Mouse (Mus musculus): ENCODE data around the gene Ppp2r5e. TPM values are rescaled to one million over a fixed set of nuclear protein-coding genes. Genes with fewer than 3 reads are reported as not detected.

Ppp2r5e gene
- polyA plus RNA-seq, 1 experiment from 2014 or later: 9.9 TPM

DNA sequence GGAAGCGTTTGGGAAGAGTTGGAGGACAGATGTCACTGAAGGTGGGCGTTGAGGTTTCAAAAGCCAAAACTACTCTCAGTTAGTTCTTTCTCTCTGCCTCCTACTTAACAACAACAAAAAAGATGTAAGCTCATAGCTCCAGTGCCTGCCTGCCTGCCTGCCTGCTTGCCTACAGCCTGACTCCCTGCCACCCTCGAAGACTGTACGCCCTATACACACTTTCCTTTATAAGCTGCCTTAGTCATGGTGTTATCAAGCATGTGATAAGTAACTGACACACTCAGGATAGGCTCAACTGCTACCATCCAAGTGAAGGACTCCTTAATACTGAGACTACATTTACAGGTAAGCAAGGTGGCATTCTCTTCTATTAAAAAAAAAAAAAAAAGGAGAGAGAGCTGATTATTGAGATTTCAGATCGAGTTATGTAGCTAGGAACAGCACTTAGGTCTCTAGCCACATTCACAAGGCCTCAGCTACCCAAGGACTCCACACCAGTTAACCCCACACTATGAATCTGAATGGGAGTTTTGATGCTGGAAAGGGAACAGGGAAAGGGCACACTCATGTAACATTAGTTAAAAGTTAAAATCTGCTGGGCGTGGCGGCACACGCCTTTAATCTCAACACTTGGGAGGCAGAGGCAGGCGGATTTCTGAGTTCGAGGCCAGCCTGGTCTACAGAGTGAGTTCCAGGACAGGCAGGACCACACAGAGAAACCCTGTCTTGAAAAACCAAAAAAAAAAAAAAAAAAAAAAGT lies 76.7 kb downstream of the Ppp2r5e start:
- H3K9me3 ChIP-seq (ENCODE audit: control insufficient read depth, low read length): no peaks in the 10 kb centered on the region

GRCm38 (mm10) chr12:75515301-75515906 lies 80.6 kb downstream of the Ppp2r5e start:
- Histone ChIP-seq H3K4me1 (replicated peaks; ENCODE audit: control insufficient read depth, insufficient read depth, low read length) (no peaks in the 10 kb centered on the region; the same call in 1 of the 2 replicates), H3K27ac (ENCODE audit: low read length) (no peak overlapping the region), H3K4me2 (ENCODE audit: low read depth, low read length) (no peak overlapping the region), H3K36me3 (ENCODE audit: control insufficient read depth, insufficient read depth, low read length) (no peaks in the 10 kb centered on the region), H3K9ac (ENCODE audit: low read length) (no peak overlapping the region), H3K27me3 (ENCODE audit: control insufficient read depth, insufficient read depth, low read depth, low read length) (no peaks in the 10 kb centered on the region), H3K4me3 (ENCODE audit: low read length) (no peak overlapping the region), H3K9me3 (ENCODE audit: control insufficient read depth, low read length) (no peaks in the 10 kb centered on the region)
- 66% methylated on average over 10 of the region's 10 CpGs for WGBS
- no peak for ATAC-seq (ENCODE audit: low read depth)

More for the DNA sequence above, 76.7 kb downstream of the Ppp2r5e start:
- no peak overlapping the region for H3K27ac ChIP-seq (ENCODE audit: low read length)
- 90% methylated on average over 10 of the region's 10 CpGs for WGBS
- ATAC-seq (ENCODE audit: low read depth): no peak
- no peaks in the 10 kb centered on the region for H3K36me3 ChIP-seq (ENCODE audit: control insufficient read depth, insufficient read depth, low read length)
- H3K9ac ChIP-seq (ENCODE audit: low read length): no peak overlapping the region
- H3K4me1 ChIP-seq (replicated peaks; ENCODE audit: control insufficient read depth, insufficient read depth, low read length): no peaks in the 10 kb centered on the region; the same call in 1 of the 2 replicates
- H3K4me2 ChIP-seq (ENCODE audit: low read depth, low read length): no peak overlapping the region
- no peaks in the 10 kb centered on the region for H3K27me3 ChIP-seq (ENCODE audit: control insufficient read depth, insufficient read depth, low read depth, low read length)
- no peak overlapping the region for H3K4me3 ChIP-seq (ENCODE audit: low read length)

GRCm38 (mm10) chr12:75511520-75511919 lies 84.5 kb downstream of the Ppp2r5e start:
- no peaks in the 10 kb centered on the region for H3K27me3 ChIP-seq (ENCODE audit: control insufficient read depth, insufficient read depth, low read depth, low read length)
- 92% methylated on average over 2 of the region's 2 CpGs for WGBS

GRCm38 (mm10) chr12:75504991-75505650 lies 90.9 kb downstream of the Ppp2r5e start:
- H3K9me3 ChIP-seq (ENCODE audit: control insufficient read depth, low read length): no peaks in the 10 kb centered on the region
- H3K4me1 ChIP-seq (replicated peaks; ENCODE audit: control insufficient read depth, insufficient read depth, low read length): no peaks in the 10 kb centered on the region; the same call in 1 of the 2 replicates
- H3K36me3 ChIP-seq (ENCODE audit: control insufficient read depth, insufficient read depth, low read length): 0 out of 2 replicates have a peak, but pooled peaks cover 2% of the 10 kb centered on the region
- H3K27me3 ChIP-seq (ENCODE audit: control insufficient read depth, insufficient read depth, low read depth, low read length): no peaks in the 10 kb centered on the region
- H3K4me3 ChIP-seq (ENCODE audit: low read length): no peak overlapping the region
- H3K9ac ChIP-seq (ENCODE audit: low read length): no peak overlapping the region
- no peak overlapping the region for H3K4me2 ChIP-seq (ENCODE audit: low read depth, low read length)
- WGBS: 52% methylated on average over 6 of the region's 6 CpGs
- ATAC-seq (ENCODE audit: low read depth): no peak
- H3K27ac ChIP-seq (ENCODE audit: low read length): no peak overlapping the region

More at GRCm38 (mm10) chr12:75511520-75511919, 84.5 kb downstream of the Ppp2r5e start:
- Histone ChIP-seq H3K9me3 (ENCODE audit: control insufficient read depth, low read length) (no peaks in the 10 kb centered on the region), H3K36me3 (ENCODE audit: control insufficient read depth, insufficient read depth, low read length) (0 out of 2 replicates have a peak, but pooled peaks cover 2% of the 10 kb centered on the region), H3K4me3 (ENCODE audit: low read length) (no peak overlapping the region), H3K4me2 (ENCODE audit: low read depth, low read length) (no peak overlapping the region), H3K9ac (ENCODE audit: low read length) (no peak overlapping the region), H3K4me1 (replicated peaks; ENCODE audit: control insufficient read depth, insufficient read depth, low read length) (no peaks in the 10 kb centered on the region), H3K27ac (ENCODE audit: low read length) (no peak overlapping the region)
- ATAC-seq (ENCODE audit: low read depth): no peak

- H3K9ac ChIP-seq (ENCODE audit: low read length): no peak overlapping the region
- no peaks in the 10 kb centered on the region for H3K36me3 ChIP-seq (ENCODE audit: control insufficient read depth, insufficient read depth, low read length)
- H3K9me3 ChIP-seq (ENCODE audit: control insufficient read depth, low read length): no peaks in the 10 kb centered on the region
- H3K27ac ChIP-seq (ENCODE audit: low read length): no peak overlapping the region
- no peak overlapping the region for H3K4me3 ChIP-seq (ENCODE audit: low read length)
- no peaks in the 10 kb centered on the region for H3K27me3 ChIP-seq (ENCODE audit: control insufficient read depth, insufficient read depth, low read depth, low read length)
- H3K4me2 ChIP-seq (ENCODE audit: low read depth, low read length): no peak overlapping the region
- 67% methylated on average over 4 of the region's 4 CpGs for WGBS
- no peak for ATAC-seq (ENCODE audit: low read depth)
- no peaks in the 10 kb centered on the region; the same call in 1 of the 2 replicates for H3K4me1 ChIP-seq (replicated peaks; ENCODE audit: control insufficient read depth, insufficient read depth, low read length)
These were observed 93.4 kb downstream of the Ppp2r5e start for GRCm38 (mm10) chr12:75502664-75503063.

GRCm38 (mm10) chr12:75497698-75498097 lies 98.3 kb downstream of the Ppp2r5e start:
- WGBS: 75% methylated on average over 1 of the region's 1 CpGs
- Histone ChIP-seq H3K27ac (ENCODE audit: low read length) (no peak overlapping the region), H3K4me1 (replicated peaks; ENCODE audit: control insufficient read depth, insufficient read depth, low read length) (no peaks in the 10 kb centered on the region), H3K27me3 (ENCODE audit: control insufficient read depth, insufficient read depth, low read depth, low read length) (no peaks in the 10 kb centered on the region), H3K36me3 (ENCODE audit: control insufficient read depth, insufficient read depth, low read length) (no peaks in the 10 kb centered on the region), H3K9ac (ENCODE audit: low read length) (no peak overlapping the region), H3K4me2 (ENCODE audit: low read depth, low read length) (no peak overlapping the region), H3K4me3 (ENCODE audit: low read length) (no peak overlapping the region), H3K9me3 (ENCODE audit: control insufficient read depth, low read length) (no peaks in the 10 kb centered on the region)
- no peak for ATAC-seq (ENCODE audit: low read depth)

GRCm38 (mm10) chr12:75495636-75496035 lies 100.4 kb downstream of the Ppp2r5e start:
- no peak overlapping the region for H3K9ac ChIP-seq (ENCODE audit: low read length)
- H3K36me3 ChIP-seq (ENCODE audit: control insufficient read depth, insufficient read depth, low read length): no peaks in the 10 kb centered on the region
- H3K4me2 ChIP-seq (ENCODE audit: low read depth, low read length): no peak overlapping the region
- H3K4me1 ChIP-seq (replicated peaks; ENCODE audit: control insufficient read depth, insufficient read depth, low read length): no peaks in the 10 kb centered on the region
- no peaks in the 10 kb centered on the region for H3K9me3 ChIP-seq (ENCODE audit: control insufficient read depth, low read length)
- H3K27me3 ChIP-seq (ENCODE audit: control insufficient read depth, insufficient read depth, low read depth, low read length): no peaks in the 10 kb centered on the region
- ATAC-seq (ENCODE audit: low read depth): no peak
- 95% methylated on average over 3 of the region's 3 CpGs for WGBS
- H3K27ac ChIP-seq (ENCODE audit: low read length): no peak overlapping the region
- H3K4me3 ChIP-seq (ENCODE audit: low read length): no peak overlapping the region

DNA sequence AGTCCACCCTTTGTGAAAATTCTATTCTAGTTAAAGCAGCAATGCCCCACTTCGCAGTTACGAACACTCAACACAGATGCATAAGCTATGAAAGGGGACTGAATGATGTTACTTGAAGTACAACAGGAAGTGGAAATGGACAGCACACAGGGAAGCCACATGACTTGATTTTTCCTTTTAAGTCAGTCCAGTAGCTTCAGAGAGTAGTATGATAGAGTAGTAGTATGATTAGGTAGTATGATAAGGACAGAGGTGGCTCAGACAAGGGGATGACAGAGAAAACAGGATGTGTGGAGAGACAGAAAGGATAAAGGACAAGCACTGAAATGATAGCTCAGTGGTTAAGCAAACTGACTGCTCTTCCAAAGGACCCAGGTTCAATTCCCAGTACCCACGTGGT lies 101.4 kb downstream of the Ppp2r5e start:
- H3K36me3 ChIP-seq (ENCODE audit: control insufficient read depth, insufficient read depth, low read length): no peaks in the 10 kb centered on the region
- H3K4me1 ChIP-seq (replicated peaks; ENCODE audit: control insufficient read depth, insufficient read depth, low read length): no peaks in the 10 kb centered on the region
- H3K4me2 ChIP-seq (ENCODE audit: low read depth, low read length): no peak overlapping the region
- no peak for ATAC-seq (ENCODE audit: low read depth)
- no peaks in the 10 kb centered on the region for H3K27me3 ChIP-seq (ENCODE audit: control insufficient read depth, insufficient read depth, low read depth, low read length)
- WGBS: 79% methylated on average over 3 of the region's 3 CpGs
- no peak overlapping the region for H3K9ac ChIP-seq (ENCODE audit: low read length)
- no peak overlapping the region for H3K27ac ChIP-seq (ENCODE audit: low read length)
- no peaks in the 10 kb centered on the region for H3K9me3 ChIP-seq (ENCODE audit: control insufficient read depth, low read length)
- H3K4me3 ChIP-seq (ENCODE audit: low read length): no peak overlapping the region

Measured in lung, embryonic 16.5 days (tissue).